Mouse (Mus musculus): ENCODE data around the gene Flot2. TPM values are rescaled to one million over a fixed set of nuclear protein-coding genes. Genes with fewer than 3 reads are reported as not detected.

Gene Flot2
- polyA plus RNA-seq, 1 experiment from 2014 or later, result 56.1 TPM

GRCm38 (mm10) chr11:78066641-78067040 is 28.9 kb downstream of the Flot2 start:
- no peaks in the 10 kb centered on the region for H3K4me1 ChIP-seq

GRCm38 (mm10) chr11:78067566-78067965 is 29.8 kb downstream of the Flot2 start:
- Histone ChIP-seq H3K4me1 (no peaks in the 10 kb centered on the region), H3K9me3 (no peaks in the 10 kb centered on the region), H3K27ac (no peak overlapping the region), H3K27me3 (no peaks in the 10 kb centered on the region), H3K9ac (no peak overlapping the region), H3K4me3 (no peak overlapping the region), H3K4me2 (no peak overlapping the region), H3K36me3 (peaks cover 11% of the 10 kb centered on the region)
- 66% methylated on average over 5 of the region's 5 CpGs for WGBS
- ATAC-seq (ENCODE audit: insufficient number of reproducible peaks, low FRiP score, low TSS enrichment, low read depth), result no peak

More at GRCm38 (mm10) chr11:78066641-78067040, 28.9 kb downstream of the Flot2 start:
- H3K27ac ChIP-seq, result no peak overlapping the region
- H3K4me3 ChIP-seq, result no peak overlapping the region
- WGBS, result 52% methylated on average over 2 of the region's 2 CpGs
- no peak overlapping the region for H3K4me2 ChIP-seq
- no peaks in the 10 kb centered on the region for H3K27me3 ChIP-seq
- no peak overlapping the region for H3K9ac ChIP-seq
- H3K9me3 ChIP-seq, result no peaks in the 10 kb centered on the region
- H3K36me3 ChIP-seq, result peaks cover 2% of the 10 kb centered on the region; the same call in 1 of the 2 replicates
- ATAC-seq (ENCODE audit: insufficient number of reproducible peaks, low FRiP score, low TSS enrichment, low read depth), result no peak

GRCm38 (mm10) chr11:78069130-78069529 is 31.4 kb downstream of the Flot2 start:
- H3K4me2 ChIP-seq, result no peak overlapping the region
- H3K27ac ChIP-seq, result no peak overlapping the region
- no peaks in the 10 kb centered on the region for H3K27me3 ChIP-seq
- H3K9me3 ChIP-seq, result no peaks in the 10 kb centered on the region
- no peak overlapping the region for H3K4me3 ChIP-seq
- no peaks in the 10 kb centered on the region for H3K4me1 ChIP-seq
- H3K9ac ChIP-seq, result no peak overlapping the region
- ATAC-seq (ENCODE audit: insufficient number of reproducible peaks, low FRiP score, low TSS enrichment, low read depth), result no peak
- peaks cover 25% of the 10 kb centered on the region for H3K36me3 ChIP-seq
- WGBS, result 72% methylated on average over 5 of the region's 5 CpGs

GRCm38 (mm10) chr11:78069646-78070045 is 31.9 kb downstream of the Flot2 start:
- H3K27me3 ChIP-seq, result no peaks in the 10 kb centered on the region
- no peak for ATAC-seq (ENCODE audit: insufficient number of reproducible peaks, low FRiP score, low TSS enrichment, low read depth)
- no peak overlapping the region for H3K4me2 ChIP-seq
- no peaks in the 10 kb centered on the region for H3K9me3 ChIP-seq
- H3K36me3 ChIP-seq, result peaks cover 30% of the 10 kb centered on the region
- no peak overlapping the region for H3K27ac ChIP-seq
- WGBS, result 79% methylated on average over 6 of the region's 6 CpGs
- H3K4me3 ChIP-seq, result no peak overlapping the region
- H3K9ac ChIP-seq, result no peak overlapping the region
- no peaks in the 10 kb centered on the region for H3K4me1 ChIP-seq

- H3K27ac ChIP-seq, result no peak overlapping the region
- no peak for ATAC-seq (ENCODE audit: insufficient number of reproducible peaks, low FRiP score, low TSS enrichment, low read depth)
- no peaks in the 10 kb centered on the region for H3K9me3 ChIP-seq
- no peaks in the 10 kb centered on the region for H3K27me3 ChIP-seq
- no peak overlapping the region for H3K4me3 ChIP-seq
- peaks cover 52% of the 10 kb centered on the region for H3K36me3 ChIP-seq
- 89% methylated on average over 5 of the region's 5 CpGs for WGBS
- H3K4me2 ChIP-seq, result no peak overlapping the region
- no peaks in the 10 kb centered on the region for H3K4me1 ChIP-seq
- no peak overlapping the region for H3K9ac ChIP-seq
Measured at GRCm38 (mm10) chr11:78071938-78072337, 34.2 kb downstream of the Flot2 start.

- Histone ChIP-seq H3K4me2 (no peak overlapping the region), H3K4me1 (no peaks in the 10 kb centered on the region), H3K27me3 (no peaks in the 10 kb centered on the region), H3K9ac (no peak overlapping the region), H3K9me3 (no peaks in the 10 kb centered on the region), H3K27ac (no peak overlapping the region), H3K4me3 (no peak overlapping the region), H3K36me3 (peaks cover 57% of the 10 kb centered on the region)
- no peak for ATAC-seq (ENCODE audit: insufficient number of reproducible peaks, low FRiP score, low TSS enrichment, low read depth)
- 24% methylated on average over 6 of the region's 6 CpGs for WGBS
Measured at GRCm38 (mm10) chr11:78072425-78073130, 34.8 kb downstream of the Flot2 start.

GRCm38 (mm10) chr11:78073577-78074276 is 36.0 kb downstream of the Flot2 start:
- Histone ChIP-seq H3K27me3 (no peaks in the 10 kb centered on the region), H3K4me1 (no peaks in the 10 kb centered on the region), H3K9ac (no peak overlapping the region), H3K4me2 (no peak overlapping the region), H3K27ac (no peak overlapping the region), H3K36me3 (peaks cover 63% of the 10 kb centered on the region), H3K9me3 (no peaks in the 10 kb centered on the region), H3K4me3 (no peak overlapping the region)
- ATAC-seq (ENCODE audit: insufficient number of reproducible peaks, low FRiP score, low TSS enrichment, low read depth), result no peak
- WGBS, result 92% methylated on average over 9 of the region's 9 CpGs

- Histone ChIP-seq H3K36me3 (peaks cover 63% of the 10 kb centered on the region), H3K9me3 (no peaks in the 10 kb centered on the region), H3K4me2 (no peak overlapping the region), H3K27ac (no peak overlapping the region), H3K4me3 (no peak overlapping the region), H3K27me3 (no peaks in the 10 kb centered on the region), H3K9ac (no peak overlapping the region), H3K4me1 (no peaks in the 10 kb centered on the region)
- no peak for ATAC-seq (ENCODE audit: insufficient number of reproducible peaks, low FRiP score, low TSS enrichment, low read depth)
- 91% methylated on average over 2 of the region's 2 CpGs for WGBS
Measured at GRCm38 (mm10) chr11:78074277-78074652, 36.5 kb downstream of the Flot2 start.

GRCm38 (mm10) chr11:78074666-78075065 is 36.9 kb downstream of the Flot2 start:
- 89% methylated on average over 4 of the region's 4 CpGs for WGBS
- no peak overlapping the region for H3K4me3 ChIP-seq
- ATAC-seq (ENCODE audit: insufficient number of reproducible peaks, low FRiP score, low TSS enrichment, low read depth), result no peak
- H3K27me3 ChIP-seq, result no peaks in the 10 kb centered on the region
- no peaks in the 10 kb centered on the region for H3K9me3 ChIP-seq
- no peak overlapping the region for H3K27ac ChIP-seq
- peaks cover 3% of the 10 kb centered on the region for H3K4me1 ChIP-seq
- H3K4me2 ChIP-seq, result no peak overlapping the region
- peaks cover 63% of the 10 kb centered on the region for H3K36me3 ChIP-seq
- no peak overlapping the region for H3K9ac ChIP-seq

GRCm38 (mm10) chr11:78079961-78080921 is 42.5 kb downstream of the Flot2 start, which contains the start of gene Eral1:
TSS of gene Eral1 (minus strand) at chr11:78080383.
- peak; percentile 93 for ATAC-seq (ENCODE audit: insufficient number of reproducible peaks, low FRiP score, low TSS enrichment, low read depth)
- WGBS, result 1% methylated on average over 42 of the region's 42 CpGs
- peak within 1 kb of the TSS; percentile 78 for H3K4me2 ChIP-seq
- H3K36me3 ChIP-seq, result peaks cover 27% of the 10 kb centered on the region
- H3K27ac ChIP-seq, result peak within 1 kb of the TSS; percentile 84
- H3K9me3 ChIP-seq, result no peaks in the 10 kb centered on the region
- peak within 1 kb of the TSS; percentile 83 for H3K4me3 ChIP-seq
- H3K27me3 ChIP-seq, result no peaks in the 10 kb centered on the region
- H3K9ac ChIP-seq, result peak within 1 kb of the TSS; percentile 69
- H3K4me1 ChIP-seq, result peaks cover 12% of the 10 kb centered on the region

- H3K36me3 ChIP-seq, result no peaks in the 10 kb centered on the region
- no peak overlapping the region for H3K9ac ChIP-seq
- H3K9me3 ChIP-seq, result no peaks in the 10 kb centered on the region
- ATAC-seq (ENCODE audit: insufficient number of reproducible peaks, low FRiP score, low TSS enrichment, low read depth), result no peak
- 47% methylated on average over 1 of the region's 1 CpGs for WGBS
- H3K4me2 ChIP-seq, result no peak overlapping the region
- no peak overlapping the region for H3K4me3 ChIP-seq
- H3K27ac ChIP-seq, result no peak overlapping the region
- H3K27me3 ChIP-seq, result no peaks in the 10 kb centered on the region
- peaks cover 12% of the 10 kb centered on the region for H3K4me1 ChIP-seq
Measured at GRCm38 (mm10) chr11:78083595-78083994, 45.9 kb downstream of the Flot2 start.

All from limb, embryonic 15.5 days (tissue).